Mouse (Mus musculus): ENCODE results near the gene Nt5c1a. TPM values are rescaled to one million over a fixed set of nuclear protein-coding genes. Genes with fewer than 3 reads are reported as not detected.

The Nt5c1a gene
- polyA plus RNA-seq (2017; shearing (Covaris generic)): not detected

DNA sequence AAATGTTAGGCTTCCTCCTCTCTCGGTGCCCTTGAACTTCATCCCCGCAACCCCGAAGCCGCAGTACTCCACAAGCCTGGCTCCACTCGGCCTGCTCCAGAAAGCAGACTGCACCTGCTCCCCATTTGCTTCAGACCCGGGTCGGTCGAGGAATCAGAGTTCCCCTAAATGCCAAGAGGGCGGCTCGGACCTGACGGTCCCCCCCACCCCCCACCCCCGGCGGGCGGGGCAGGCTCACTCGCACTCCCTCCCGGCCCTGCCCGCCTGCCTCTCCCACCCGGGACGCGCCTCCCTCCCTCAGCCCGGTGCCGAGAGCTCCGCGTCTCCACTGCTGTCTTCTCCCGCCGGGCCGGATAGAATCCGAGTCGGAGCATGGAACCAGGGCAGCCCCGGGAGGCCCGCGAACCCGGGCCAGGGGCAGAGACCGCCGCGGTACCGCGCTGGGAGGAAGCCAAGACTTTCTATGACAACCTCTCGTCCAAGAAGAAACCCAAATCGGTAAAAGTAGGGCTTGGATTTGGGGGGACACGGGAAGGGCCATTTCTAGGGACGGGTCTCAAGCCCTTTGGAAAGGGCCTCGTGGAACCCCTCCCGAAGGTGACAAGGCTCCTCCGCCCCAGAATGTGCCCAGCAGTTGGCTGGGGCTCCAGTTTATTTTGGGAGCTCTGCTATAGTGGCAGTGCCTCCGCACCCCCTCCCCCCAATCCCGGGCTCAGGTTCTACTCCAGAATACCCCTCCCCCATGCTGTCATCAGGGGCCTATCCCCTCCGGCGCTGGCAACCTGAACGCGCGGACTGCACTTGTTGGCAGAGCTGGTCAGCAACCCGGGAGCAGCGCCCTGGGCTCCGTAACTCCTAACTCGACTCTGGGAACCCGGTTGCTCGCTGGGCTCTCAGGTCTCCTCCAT is at the start of gene Nt5c1a:
Nt5c1a (plus strand) TSS at position 319 of the 908 bp plus-strand sequence.

GRCm38 (mm10) chr4:123182328-123183238 is 18.7 kb upstream of the Nt5c1a start, which contains the start of gene Hpcal4:
Gene Hpcal4, plus strand, starts transcription at chr4:123183227.

DNA sequence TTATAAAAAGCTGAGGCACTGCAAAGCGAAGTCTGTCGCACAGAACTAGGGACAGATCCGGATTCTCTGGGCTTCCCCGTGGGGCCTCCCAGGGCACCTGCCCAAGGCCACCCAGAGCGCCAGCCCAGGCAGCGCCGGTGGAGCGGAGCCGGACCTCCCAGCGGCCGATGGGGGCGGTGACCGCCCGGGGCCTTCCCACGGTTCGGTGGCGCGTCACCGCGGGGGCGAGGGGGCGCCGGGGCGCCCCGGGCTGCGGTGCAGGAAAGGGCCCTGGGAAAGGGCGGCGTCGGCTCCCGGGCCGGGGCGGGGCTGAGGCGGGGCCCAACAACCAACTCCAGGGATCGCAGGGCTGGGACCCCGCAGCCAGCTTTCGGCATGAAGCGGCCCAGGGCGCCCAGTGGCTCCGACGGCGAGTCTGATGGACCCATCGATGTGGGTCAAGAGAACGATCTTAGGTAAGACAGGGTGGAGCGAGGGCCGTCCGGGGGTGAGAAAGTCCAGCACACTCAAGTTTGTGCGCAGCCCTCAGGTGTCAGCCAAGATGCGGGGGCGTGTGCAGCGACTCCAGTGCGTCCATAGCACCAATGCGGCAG is 32.3 kb downstream of the Nt5c1a start, which contains the start of gene Heyl:
Heyl (plus strand) TSS at position 65 of the 593 bp plus-strand sequence.

DNA sequence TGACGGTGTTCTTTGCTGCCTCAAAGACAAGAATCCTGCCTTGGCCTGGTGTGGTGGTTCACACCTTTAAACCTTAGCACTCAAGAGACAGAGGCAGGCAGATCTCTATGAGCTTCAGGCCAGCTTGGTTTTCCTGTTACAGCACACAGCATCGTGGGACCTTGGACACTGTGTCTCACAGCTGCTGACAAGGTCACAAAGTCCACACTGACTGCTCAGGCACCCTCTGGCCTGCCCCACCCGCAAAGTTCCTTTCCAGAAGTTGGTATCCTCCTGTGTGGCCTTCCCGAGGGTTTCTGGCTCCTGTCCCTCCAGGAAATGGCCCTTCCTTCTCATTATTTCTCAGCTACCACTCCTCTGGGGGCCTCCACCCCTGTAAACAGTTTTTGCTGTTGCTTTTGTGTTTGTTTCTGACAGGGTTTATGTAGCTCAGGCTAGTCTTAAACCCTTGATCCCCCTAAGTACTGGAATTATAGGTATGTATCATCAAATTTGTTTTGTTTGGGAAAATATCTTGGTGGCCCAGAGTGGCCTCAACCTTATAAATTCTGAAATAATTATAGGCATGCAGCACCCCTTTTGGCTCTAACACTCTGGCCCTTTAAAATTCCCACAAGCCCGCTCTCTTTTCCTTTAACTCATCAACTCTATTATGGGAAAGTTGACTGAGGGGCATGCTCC is 60.6 kb downstream of the Nt5c1a start, which contains the start of gene Pabpc4:
Pabpc4 (plus strand) TSS at position 631 of the 681 bp plus-strand sequence.

Other genes starting within 250 kb of the Nt5c1a start
- 1 to 10 TPM; 3.6 to 3.7 TPM for gene Mfsd2a, start 240.3 kb upstream of the Nt5c1a start, polyA plus RNA-seq (2017; shearing (Covaris generic))
- not detected for gene Mycl, start 205.9 kb upstream of the Nt5c1a start, polyA plus RNA-seq (2017; shearing (Covaris generic))
- 10 to 100 TPM; 17.9 to 18.1 TPM for gene Trit1, start 184.9 kb upstream of the Nt5c1a start, polyA plus RNA-seq (2017; shearing (Covaris generic))
- gene Bmp8b, start 96.3 kb upstream of the Nt5c1a start, polyA plus RNA-seq (2017; shearing (Covaris generic)): under 1 TPM in 1 of 2 experiments, not detected in 1; 0.12 TPM
- not detected for gene Oxct2b, start 85.2 kb upstream of the Nt5c1a start, polyA plus RNA-seq (2017; shearing (Covaris generic))
- 10 to 100 TPM; 55.4 to 76.7 TPM for gene Ppie, start 61.6 kb upstream of the Nt5c1a start, polyA plus RNA-seq (2017; shearing (Covaris generic))
- gene Hpcal4, start 18.3 kb upstream of the Nt5c1a start, polyA plus RNA-seq (2017; shearing (Covaris generic)): under 1 TPM in 1 of 2 experiments, not detected in 1; 0.91 TPM
- gene Heyl, start 32.1 kb downstream of the Nt5c1a start, polyA plus RNA-seq (2017; shearing (Covaris generic)): not detected
- gene Pabpc4, start 60.8 kb downstream of the Nt5c1a start, polyA plus RNA-seq (2017; shearing (Covaris generic)): 10 to 100 TPM in 1 of 2 experiments, 1 to 10 TPM in 1; 9.0 to 10.5 TPM
- not detected for gene Oxct2a, start 122.1 kb downstream of the Nt5c1a start, polyA plus RNA-seq (2017; shearing (Covaris generic))
- gene Bmp8a, start 141.7 kb downstream of the Nt5c1a start, polyA plus RNA-seq (2017; shearing (Covaris generic)): not detected